Mouse (Mus musculus): ENCODE data around the gene Tnni2. TPM values are rescaled to one million over a fixed set of nuclear protein-coding genes. Genes with fewer than 3 reads are reported as not detected.

Tnni2 gene
- polyA plus RNA-seq, 1 experiment from 2014 or later = 34.8 TPM

GRCm38 (mm10) chr7:142475641-142476040 lies 34.0 kb downstream of the Tnni2 start:
- H3K4me3 ChIP-seq = peak overlapping the region; percentile 17
- peaks cover 99% of the 10 kb centered on the region for H3K4me1 ChIP-seq
- 40% methylated on average over 7 of the region's 7 CpGs for WGBS
- H3K27ac ChIP-seq (replicated peaks) = peak overlapping the region; percentile 99
- peak overlapping the region; percentile 55 for H3K4me2 ChIP-seq
- H3K36me3 ChIP-seq = no peaks in the 10 kb centered on the region
- H3K9me3 ChIP-seq = no peaks in the 10 kb centered on the region
- peak overlapping the region; percentile 81 for H3K9ac ChIP-seq
- no peaks in the 10 kb centered on the region for H3K27me3 ChIP-seq (replicated peaks)
- ATAC-seq (ENCODE audit: extremely low read depth, insufficient number of reproducible peaks, low FRiP score, low TSS enrichment) = no peak

- Histone ChIP-seq H3K4me3 (peak overlapping the region; percentile 17; the same call in 1 of the 2 replicates), H3K36me3 (no peaks in the 10 kb centered on the region), H3K27me3 (replicated peaks) (no peaks in the 10 kb centered on the region), H3K9ac (peak overlapping the region; percentile 81), H3K4me1 (peaks cover 99% of the 10 kb centered on the region), H3K4me2 (peak overlapping the region; percentile 55), H3K9me3 (no peaks in the 10 kb centered on the region), H3K27ac (replicated peaks) (peak overlapping the region; percentile 99)
- ATAC-seq (ENCODE audit: extremely low read depth, insufficient number of reproducible peaks, low FRiP score, low TSS enrichment) = no peak
- 74% methylated on average over 5 of the region's 5 CpGs for WGBS
These were observed 34.7 kb downstream of the Tnni2 start for GRCm38 (mm10) chr7:142476271-142476670.

- no peak for ATAC-seq (ENCODE audit: extremely low read depth, insufficient number of reproducible peaks, low FRiP score, low TSS enrichment)
- Histone ChIP-seq H3K27ac (replicated peaks) (peak overlapping the region; percentile 99), H3K27me3 (replicated peaks) (no peaks in the 10 kb centered on the region), H3K4me3 (no peak overlapping the region), H3K9ac (peak overlapping the region; percentile 81), H3K36me3 (no peaks in the 10 kb centered on the region), H3K4me2 (peak overlapping the region; percentile 55), H3K9me3 (no peaks in the 10 kb centered on the region), H3K4me1 (peaks cover 99% of the 10 kb centered on the region)
- 78% methylated on average over 13 of the region's 13 CpGs for WGBS
These were observed 35.3 kb downstream of the Tnni2 start for GRCm38 (mm10) chr7:142476795-142477452.

- peak overlapping the region; percentile 99; the same call in 1 of the 2 replicates for H3K27ac ChIP-seq (replicated peaks)
- WGBS = 87% methylated on average over 6 of the region's 6 CpGs
- ATAC-seq (ENCODE audit: extremely low read depth, insufficient number of reproducible peaks, low FRiP score, low TSS enrichment) = no peak
- no peaks in the 10 kb centered on the region for H3K27me3 ChIP-seq (replicated peaks)
- H3K9ac ChIP-seq = peak overlapping the region; percentile 34
- peaks cover 99% of the 10 kb centered on the region for H3K4me1 ChIP-seq
- no peaks in the 10 kb centered on the region for H3K36me3 ChIP-seq
- 0 out of 2 replicates have a peak overlapping the region, but pooled peaks have one; percentile 4 for H3K4me2 ChIP-seq
- no peaks in the 10 kb centered on the region for H3K9me3 ChIP-seq
- H3K4me3 ChIP-seq = no peak overlapping the region
These were observed 36.4 kb downstream of the Tnni2 start for GRCm38 (mm10) chr7:142478001-142478400.

GRCm38 (mm10) chr7:142478574-142478973 lies 37.0 kb downstream of the Tnni2 start:
- no peaks in the 10 kb centered on the region for H3K9me3 ChIP-seq
- WGBS = 54% methylated on average over 2 of the region's 2 CpGs
- H3K9ac ChIP-seq = peak overlapping the region; percentile 34; the same call in 1 of the 2 replicates
- H3K4me1 ChIP-seq = peaks cover 99% of the 10 kb centered on the region
- H3K36me3 ChIP-seq = no peaks in the 10 kb centered on the region
- no peaks in the 10 kb centered on the region for H3K27me3 ChIP-seq (replicated peaks)
- H3K4me3 ChIP-seq = no peak overlapping the region
- no peak for ATAC-seq (ENCODE audit: extremely low read depth, insufficient number of reproducible peaks, low FRiP score, low TSS enrichment)
- H3K4me2 ChIP-seq = 0 out of 2 replicates have a peak overlapping the region, but pooled peaks have one; percentile 4
- H3K27ac ChIP-seq (replicated peaks) = peak overlapping the region; percentile 99

GRCm38 (mm10) chr7:142479307-142479706 lies 37.7 kb downstream of the Tnni2 start:
- ATAC-seq (ENCODE audit: extremely low read depth, insufficient number of reproducible peaks, low FRiP score, low TSS enrichment) = no peak
- peaks cover 99% of the 10 kb centered on the region for H3K4me1 ChIP-seq
- no peaks in the 10 kb centered on the region for H3K27me3 ChIP-seq (replicated peaks)
- peak overlapping the region; percentile 48; the same call in 1 of the 2 replicates for H3K9ac ChIP-seq
- no peak overlapping the region for H3K4me3 ChIP-seq
- no peak overlapping the region for H3K4me2 ChIP-seq
- peak overlapping the region; percentile 99 for H3K27ac ChIP-seq (replicated peaks)
- 0 out of 2 replicates have a peak, but pooled peaks cover under 1% of the 10 kb centered on the region for H3K36me3 ChIP-seq
- H3K9me3 ChIP-seq = no peaks in the 10 kb centered on the region

GRCm38 (mm10) chr7:142479886-142480285 lies 38.3 kb downstream of the Tnni2 start:
- H3K9me3 ChIP-seq = no peaks in the 10 kb centered on the region
- 0 out of 2 replicates have a peak, but pooled peaks cover 4% of the 10 kb centered on the region for H3K36me3 ChIP-seq
- no peaks in the 10 kb centered on the region for H3K27me3 ChIP-seq (replicated peaks)
- H3K4me3 ChIP-seq = no peak overlapping the region
- peaks cover 99% of the 10 kb centered on the region for H3K4me1 ChIP-seq
- H3K27ac ChIP-seq (replicated peaks) = peak overlapping the region; percentile 99
- ATAC-seq (ENCODE audit: extremely low read depth, insufficient number of reproducible peaks, low FRiP score, low TSS enrichment) = no peak
- WGBS = 94% methylated on average over 3 of the region's 3 CpGs
- H3K4me2 ChIP-seq = no peak overlapping the region
- H3K9ac ChIP-seq = peak overlapping the region; percentile 48; the same call in 1 of the 2 replicates

GRCm38 (mm10) chr7:142480661-142481060 lies 39.1 kb downstream of the Tnni2 start:
- ATAC-seq (ENCODE audit: extremely low read depth, insufficient number of reproducible peaks, low FRiP score, low TSS enrichment) = no peak

GRCm38 (mm10) chr7:142481186-142481567 lies 39.6 kb downstream of the Tnni2 start:
- H3K4me2 ChIP-seq = peak overlapping the region; percentile 62
- peak overlapping the region; percentile 85 for H3K9ac ChIP-seq
- H3K27me3 ChIP-seq (replicated peaks) = no peaks in the 10 kb centered on the region
- peaks cover 92% of the 10 kb centered on the region for H3K4me1 ChIP-seq
- H3K9me3 ChIP-seq = no peaks in the 10 kb centered on the region
- H3K36me3 ChIP-seq = peaks cover 15% of the 10 kb centered on the region
- 14% methylated on average over 5 of the region's 5 CpGs for WGBS
- H3K27ac ChIP-seq (replicated peaks) = peak overlapping the region; percentile 99
- H3K4me3 ChIP-seq = peak overlapping the region; percentile 24; the same call in 1 of the 2 replicates
- peak; percentile 3; the same call in 1 of the 2 replicates for ATAC-seq (ENCODE audit: extremely low read depth, insufficient number of reproducible peaks, low FRiP score, low TSS enrichment)

More at GRCm38 (mm10) chr7:142480661-142481060, 39.1 kb downstream of the Tnni2 start:
- H3K27me3 ChIP-seq (replicated peaks) = no peaks in the 10 kb centered on the region
- no peaks in the 10 kb centered on the region for H3K9me3 ChIP-seq
- no peak overlapping the region for H3K4me3 ChIP-seq
- H3K4me2 ChIP-seq = no peak overlapping the region
- peak overlapping the region; percentile 99 for H3K27ac ChIP-seq (replicated peaks)
- WGBS = 85% methylated on average over 3 of the region's 3 CpGs
- H3K4me1 ChIP-seq = peaks cover 97% of the 10 kb centered on the region
- H3K9ac ChIP-seq = peak overlapping the region; percentile 85
- peaks cover 11% of the 10 kb centered on the region for H3K36me3 ChIP-seq

GRCm38 (mm10) chr7:142481568-142482255 lies 40.1 kb downstream of the Tnni2 start:
- Histone ChIP-seq H3K4me1 (peaks cover 90% of the 10 kb centered on the region), H3K4me3 (peak overlapping the region; percentile 24), H3K9me3 (no peaks in the 10 kb centered on the region), H3K9ac (peak overlapping the region; percentile 85), H3K36me3 (peaks cover 17% of the 10 kb centered on the region), H3K27ac (replicated peaks) (peak overlapping the region; percentile 99), H3K27me3 (replicated peaks) (no peaks in the 10 kb centered on the region), H3K4me2 (peak overlapping the region; percentile 62)
- peak; percentile 57 for ATAC-seq (ENCODE audit: extremely low read depth, insufficient number of reproducible peaks, low FRiP score, low TSS enrichment)
- 2% methylated on average over 22 of the region's 22 CpGs for WGBS

- Histone ChIP-seq H3K4me3 (peak overlapping the region; percentile 24; the same call in 1 of the 2 replicates), H3K36me3 (peaks cover 17% of the 10 kb centered on the region), H3K4me1 (peaks cover 90% of the 10 kb centered on the region), H3K9ac (peak overlapping the region; percentile 85), H3K4me2 (peak overlapping the region; percentile 62), H3K9me3 (no peaks in the 10 kb centered on the region), H3K27me3 (replicated peaks) (no peaks in the 10 kb centered on the region), H3K27ac (replicated peaks) (peak overlapping the region; percentile 99)
- ATAC-seq (ENCODE audit: extremely low read depth, insufficient number of reproducible peaks, low FRiP score, low TSS enrichment) = no peak
- 9% methylated on average over 6 of the region's 6 CpGs for WGBS
These were observed 40.6 kb downstream of the Tnni2 start for GRCm38 (mm10) chr7:142482256-142482609.

Measured in heart, embryonic 13.5 days (tissue).